Mouse (Mus musculus): ENCODE measurements around the gene Nlrc4. TPM values are rescaled to one million over a fixed set of nuclear protein-coding genes. Genes with fewer than 3 reads are reported as not detected.
A peak's percentile ranks its signal among the peaks of the same experiment; 100 is the strongest.

Gene Nlrc4
- polyA plus RNA-seq, 1 experiment from 2014 or later: 0.22 TPM

GRCm38 (mm10) chr17:74395383-74396065, 63.4 kb downstream of the Nlrc4 start, which contains the start of gene Slc30a6:
Slc30a6 (plus strand) TSS chr17:74395608.
- Histone ChIP-seq H3K9ac (ENCODE audit: low read depth, low read length) (peak within 1 kb of the TSS; percentile 82), H3K27me3 (ENCODE audit: control insufficient read depth, insufficient read depth, low read length) (no peaks in the 10 kb centered on the region), H3K36me3 (ENCODE audit: control insufficient read depth, insufficient read depth, low read length) (no peaks in the 10 kb centered on the region), H3K27ac (ENCODE audit: low read depth, low read length) (peak within 1 kb of the TSS; percentile 74), H3K4me1 (replicated peaks; ENCODE audit: control insufficient read depth, insufficient read depth, low read length) (no peaks in the 10 kb centered on the region; the same call in 1 of the 2 replicates), H3K9me3 (ENCODE audit: control insufficient read depth, low read length) (no peaks in the 10 kb centered on the region), H3K4me2 (replicated peaks; ENCODE audit: low read depth, low read length) (peak within 1 kb of the TSS; percentile 62), H3K4me3 (ENCODE audit: low read depth, low read length) (peak within 1 kb of the TSS; percentile 71)
- peak; percentile 99 for ATAC-seq (ENCODE audit: low FRiP score)
- WGBS: under 1% methylated on average over 41 of the region's 41 CpGs
- DNase-seq (ENCODE audit: low spot score): peak; percentile 97

- no peak overlapping the region for H3K27ac ChIP-seq (ENCODE audit: low read depth, low read length)
- no peak for DNase-seq (ENCODE audit: low spot score)
These were observed 64.1 kb downstream of the Nlrc4 start for GRCm38 (mm10) chr17:74394855-74395254.

GRCm38 (mm10) chr17:74394381-74394780, 64.6 kb downstream of the Nlrc4 start:
- H3K4me3 ChIP-seq (ENCODE audit: low read depth, low read length): no peak overlapping the region

More at GRCm38 (mm10) chr17:74394855-74395254, 64.1 kb downstream of the Nlrc4 start:
- Histone ChIP-seq H3K27me3 (ENCODE audit: control insufficient read depth, insufficient read depth, low read length) (no peaks in the 10 kb centered on the region), H3K9me3 (ENCODE audit: control insufficient read depth, low read length) (no peaks in the 10 kb centered on the region), H3K4me2 (replicated peaks; ENCODE audit: low read depth, low read length) (peak overlapping the region; percentile 62), H3K4me1 (replicated peaks; ENCODE audit: control insufficient read depth, insufficient read depth, low read length) (no peaks in the 10 kb centered on the region; the same call in 1 of the 2 replicates), H3K4me3 (ENCODE audit: low read depth, low read length) (peak overlapping the region; percentile 71), H3K36me3 (ENCODE audit: control insufficient read depth, insufficient read depth, low read length) (no peaks in the 10 kb centered on the region), H3K9ac (ENCODE audit: low read depth, low read length) (peak overlapping the region; percentile 82; the same call in 1 of the 2 replicates)
- peak; percentile 47 for ATAC-seq (ENCODE audit: low FRiP score)
- 31% methylated on average over 16 of the region's 16 CpGs for WGBS

GRCm38 (mm10) chr17:74389847-74390246, 69.1 kb downstream of the Nlrc4 start:
- H3K27ac ChIP-seq (ENCODE audit: low read depth, low read length): no peak overlapping the region
- no peaks in the 10 kb centered on the region for H3K4me1 ChIP-seq (replicated peaks; ENCODE audit: control insufficient read depth, insufficient read depth, low read length)
- DNase-seq (ENCODE audit: low spot score): no peak
- no peak overlapping the region for H3K4me2 ChIP-seq (replicated peaks; ENCODE audit: low read depth, low read length)
- no peak overlapping the region for H3K9ac ChIP-seq (ENCODE audit: low read depth, low read length)
- no peaks in the 10 kb centered on the region for H3K36me3 ChIP-seq (ENCODE audit: control insufficient read depth, insufficient read depth, low read length)
- H3K4me3 ChIP-seq (ENCODE audit: low read depth, low read length): no peak overlapping the region
- H3K9me3 ChIP-seq (ENCODE audit: control insufficient read depth, low read length): no peaks in the 10 kb centered on the region
- no peaks in the 10 kb centered on the region for H3K27me3 ChIP-seq (ENCODE audit: control insufficient read depth, insufficient read depth, low read length)
- 82% methylated on average over 3 of the region's 3 CpGs for WGBS
- no peak for ATAC-seq (ENCODE audit: low FRiP score)

More at GRCm38 (mm10) chr17:74394381-74394780, 64.6 kb downstream of the Nlrc4 start:
- Histone ChIP-seq H3K9ac (ENCODE audit: low read depth, low read length) (no peak overlapping the region), H3K27ac (ENCODE audit: low read depth, low read length) (no peak overlapping the region), H3K36me3 (ENCODE audit: control insufficient read depth, insufficient read depth, low read length) (no peaks in the 10 kb centered on the region), H3K9me3 (ENCODE audit: control insufficient read depth, low read length) (no peaks in the 10 kb centered on the region), H3K4me1 (replicated peaks; ENCODE audit: control insufficient read depth, insufficient read depth, low read length) (no peaks in the 10 kb centered on the region; the same call in 1 of the 2 replicates), H3K4me2 (replicated peaks; ENCODE audit: low read depth, low read length) (no peak overlapping the region), H3K27me3 (ENCODE audit: control insufficient read depth, insufficient read depth, low read length) (no peaks in the 10 kb centered on the region)
- ATAC-seq (ENCODE audit: low FRiP score): no peak; the same call in 1 of the 2 replicates
- WGBS: 84% methylated on average over 2 of the region's 2 CpGs
- no peak for DNase-seq (ENCODE audit: low spot score)

- no peak overlapping the region for H3K9ac ChIP-seq (ENCODE audit: low read depth, low read length)
- no peak overlapping the region for H3K4me2 ChIP-seq (replicated peaks; ENCODE audit: low read depth, low read length)
- H3K36me3 ChIP-seq (ENCODE audit: control insufficient read depth, insufficient read depth, low read length): peaks cover 9% of the 10 kb centered on the region; the same call in 1 of the 2 replicates
- DNase-seq (ENCODE audit: low spot score) (no peak), ATAC-seq (ENCODE audit: low FRiP score) (no peak)
- H3K27me3 ChIP-seq (ENCODE audit: control insufficient read depth, insufficient read depth, low read length): no peaks in the 10 kb centered on the region
- no peaks in the 10 kb centered on the region for H3K9me3 ChIP-seq (ENCODE audit: control insufficient read depth, low read length)
- H3K27ac ChIP-seq (ENCODE audit: low read depth, low read length): no peak overlapping the region
- H3K4me3 ChIP-seq (ENCODE audit: low read depth, low read length): no peak overlapping the region
- no peaks in the 10 kb centered on the region for H3K4me1 ChIP-seq (replicated peaks; ENCODE audit: control insufficient read depth, insufficient read depth, low read length)
These were observed 72.3 kb downstream of the Nlrc4 start for GRCm38 (mm10) chr17:74386657-74387056.

GRCm38 (mm10) chr17:74376916-74377315, 82.0 kb downstream of the Nlrc4 start:
- Histone ChIP-seq H3K4me2 (replicated peaks; ENCODE audit: low read depth, low read length) (no peak overlapping the region), H3K27ac (ENCODE audit: low read depth, low read length) (no peak overlapping the region), H3K36me3 (ENCODE audit: control insufficient read depth, insufficient read depth, low read length) (peaks cover 10% of the 10 kb centered on the region; the same call in 1 of the 2 replicates), H3K9ac (ENCODE audit: low read depth, low read length) (no peak overlapping the region), H3K4me3 (ENCODE audit: low read depth, low read length) (no peak overlapping the region), H3K4me1 (replicated peaks; ENCODE audit: control insufficient read depth, insufficient read depth, low read length) (no peaks in the 10 kb centered on the region), H3K9me3 (ENCODE audit: control insufficient read depth, low read length) (no peaks in the 10 kb centered on the region), H3K27me3 (ENCODE audit: control insufficient read depth, insufficient read depth, low read length) (no peaks in the 10 kb centered on the region)
- DNase-seq (ENCODE audit: low spot score) (no peak), ATAC-seq (ENCODE audit: low FRiP score) (no peak)
- 91% methylated on average over 1 of the region's 1 CpGs for WGBS

Other genes with a start within 250 kb of the Nlrc4 start
- gene Memo1, start 163.6 kb downstream of the Nlrc4 start, polyA plus RNA-seq (2014; fragmentation: Nextera tagmentation; extraction: Ambion mirVana): 82.3 and 86.9 TPM in 2 replicates
- gene Dpy30, start 135.2 kb downstream of the Nlrc4 start, polyA plus RNA-seq (2014; fragmentation: Nextera tagmentation; extraction: Ambion mirVana): 243 and 251 TPM in 2 replicates
- 44.5 and 49.4 TPM in 2 replicates for gene Spast, start 120.2 kb downstream of the Nlrc4 start, polyA plus RNA-seq (2014; fragmentation: Nextera tagmentation; extraction: Ambion mirVana)
- gene Slc30a6, start 63.5 kb downstream of the Nlrc4 start, polyA plus RNA-seq (2014; fragmentation: Nextera tagmentation; extraction: Ambion mirVana): 29.8 and 30.0 TPM in 2 replicates
- 56.4 and 59.5 TPM in 2 replicates for gene Yipf4, start 30.4 kb upstream of the Nlrc4 start, polyA plus RNA-seq (2014; fragmentation: Nextera tagmentation; extraction: Ambion mirVana)
- gene Birc6, start 69.2 kb upstream of the Nlrc4 start, polyA plus RNA-seq (2014; fragmentation: Nextera tagmentation; extraction: Ambion mirVana): 79.3 and 119 TPM in 2 replicates

All from hindbrain, embryonic 11.5 days (tissue).